Mouse (Mus musculus) hindbrain, embryonic 14.5 days (tissue): ENCODE data around the gene Mmp14. TPM values are rescaled to one million over a fixed set of nuclear protein-coding genes. Genes with fewer than 3 reads are reported as not detected.

ENCODE experiments used
- ATAC-seq: fragments of 200-750 bp; cut with Nextera tagmentation; 2 replicates; pipeline ENCODE4 v1.8.0; 2017; ENCODE audit warnings: moderate number of reproducible peaks, mild to moderate bottlenecking, moderate TSS enrichment, moderate library complexity; ENCODE audit not compliant: low FRiP score
- DNase-seq: peaks from one replicate; pipeline ENCODE4 v3.0.0-alpha.2; 2015; ENCODE audit warnings: low spot score
- H3K27ac ChIP-seq: fragments of 300-500 bp; sonication (generic); 2 replicates; pipeline ENCODE4 v1.5.1; 2014; ENCODE audit warnings: mild to moderate bottlenecking, moderate library complexity
- H3K27me3 ChIP-seq: fragments of 300-500 bp; sonication (generic); 2 replicates; pipeline ENCODE4 v1.6.1; 2014; ENCODE audit warnings: mild to moderate bottlenecking, low read length, mixed read lengths; ENCODE audit not compliant: control insufficient read depth, insufficient read depth
- H3K36me3 ChIP-seq: fragments of 300-500 bp; sonication (generic); replicated peaks from 2 replicates; pipeline ENCODE4 v1.6.1; 2014; ENCODE audit not compliant: control insufficient read depth, insufficient read depth
- H3K4me1 ChIP-seq: fragments of 300-500 bp; sonication (generic); replicated peaks from 2 replicates; pipeline ENCODE4 v1.6.1; 2014; ENCODE audit warnings: antibody characterized with exemption, low read length, mixed read lengths; ENCODE audit not compliant: control insufficient read depth, insufficient read depth
- H3K4me2 ChIP-seq: fragments of 300-500 bp; sonication (generic); replicated peaks from 2 replicates; pipeline ENCODE4 v1.6.1; 2014; ENCODE audit warnings: mild to moderate bottlenecking, moderate library complexity
- H3K4me3 ChIP-seq: fragments of 300-500 bp; sonication (generic); replicated peaks from 2 replicates; pipeline ENCODE4 v1.5.1; 2014; ENCODE audit warnings: mild to moderate bottlenecking, low read length
- H3K9ac ChIP-seq: fragments of 300-500 bp; sonication (generic); 2 replicates; pipeline ENCODE4 v1.6.1; 2014
- H3K9me3 ChIP-seq: fragments of 300-500 bp; sonication (generic); 2 replicates; pipeline ENCODE4 v1.6.1; 2016; ENCODE audit warnings: low read length; ENCODE audit not compliant: control insufficient read depth
- WGBS: fragments of 180-500 bp; shearing (Covaris S2); extraction: QIAGEN DNeasy Blood & Tissue Kit; methylation state at CpG from one replicate; pipeline ENCODE4 v1.1.7; 2014; 5-methylcytosine and 5-hydroxymethylcytosine counted together
- polyA plus RNA-seq: library from polyadenylated mRNA; unstranded; fragments of >200 nt; fragmentation: Nextera tagmentation; extraction: Ambion mirVana; gene quantifications from 2 replicates; pipeline ENCODE4 v1.2.1, GENCODE M21; 2014

The Mmp14 gene
- polyA plus RNA-seq, 1 experiment from 2014 or later = 43.6 TPM

DNA sequence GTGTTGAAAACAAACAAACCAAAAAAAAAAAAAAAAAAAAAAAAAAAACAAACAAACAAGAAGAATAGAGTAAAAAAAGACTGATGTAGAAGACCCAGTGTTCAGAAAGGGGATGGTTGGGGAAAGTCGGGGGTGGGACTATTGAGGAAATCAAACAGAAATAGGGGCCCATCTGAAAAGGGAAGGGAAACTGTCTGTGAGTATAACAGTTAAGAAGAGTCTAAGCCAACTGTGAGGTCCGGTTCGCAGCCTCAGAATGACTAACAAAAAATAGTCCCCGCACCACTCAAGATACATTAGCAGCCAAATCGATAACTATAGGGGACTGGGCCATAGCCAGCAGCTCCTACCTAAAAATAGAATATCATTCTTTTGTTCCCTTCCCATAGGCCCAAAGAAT, 61.8 kb downstream of the Mmp14 start:
- no peaks in the 10 kb centered on the region for H3K36me3 ChIP-seq
- no peaks in the 10 kb centered on the region for H3K27me3 ChIP-seq
- no peak overlapping the region for H3K9ac ChIP-seq
- H3K4me2 ChIP-seq = no peak overlapping the region
- WGBS = 97% methylated on average over 5 of the region's 5 CpGs
- no peaks in the 10 kb centered on the region for H3K4me1 ChIP-seq
- ATAC-seq = no peak
- no peak overlapping the region for H3K27ac ChIP-seq
- DNase-seq = no peak
- H3K9me3 ChIP-seq = no peaks in the 10 kb centered on the region
- H3K4me3 ChIP-seq = no peak overlapping the region

GRCm38 (mm10) chr14:54494234-54494633, 62.8 kb downstream of the Mmp14 start:
- no peak overlapping the region for H3K9ac ChIP-seq
- no peaks in the 10 kb centered on the region for H3K27me3 ChIP-seq
- DNase-seq (peak; percentile 72), ATAC-seq (no peak)
- H3K4me2 ChIP-seq = no peak overlapping the region
- WGBS = 0% methylated on average over 3 of the region's 3 CpGs
- H3K27ac ChIP-seq = no peak overlapping the region
- H3K4me1 ChIP-seq = no peaks in the 10 kb centered on the region
- H3K9me3 ChIP-seq = no peaks in the 10 kb centered on the region
- no peaks in the 10 kb centered on the region for H3K36me3 ChIP-seq
- H3K4me3 ChIP-seq = no peak overlapping the region

Other genes starting within 250 kb of the Mmp14 start
- gene Dad1, start 177.5 kb upstream of the Mmp14 start, polyA plus RNA-seq = 365 and 386 TPM in 2 replicates
- gene Abhd4, start 177.4 kb upstream of the Mmp14 start, polyA plus RNA-seq = 64.5 and 65.4 TPM in 2 replicates
- gene Olfr49, start 146.7 kb upstream of the Mmp14 start, polyA plus RNA-seq = not detected in 2 replicates
- gene Oxa1l, start 70.8 kb upstream of the Mmp14 start, polyA plus RNA-seq = 57.1 and 66.0 TPM in 2 replicates
- gene Slc7a7, start 13.8 kb upstream of the Mmp14 start, polyA plus RNA-seq = 4.5 and 6.2 TPM in 2 replicates
- 245 and 308 TPM in 2 replicates for gene Mrpl52, start 4.7 kb upstream of the Mmp14 start, polyA plus RNA-seq
- gene Lrp10, start 32.5 kb downstream of the Mmp14 start, polyA plus RNA-seq = 29.2 and 30.8 TPM in 2 replicates
- 32.5 and 41.1 TPM in 2 replicates for gene Rem2, start 44.5 kb downstream of the Mmp14 start, polyA plus RNA-seq
- 90.0 and 99.7 TPM in 2 replicates for gene Prmt5, start 85.9 kb downstream of the Mmp14 start, polyA plus RNA-seq
- gene Haus4, start 123.0 kb downstream of the Mmp14 start, polyA plus RNA-seq = 15.3 and 15.7 TPM in 2 replicates
- gene Ajuba, start 145.9 kb downstream of the Mmp14 start, polyA plus RNA-seq = 3.2 and 5.0 TPM in 2 replicates
- 3.1 and 3.7 TPM in 2 replicates for gene 4931414P19Rik, start 174.4 kb downstream of the Mmp14 start, polyA plus RNA-seq
- 422 and 425 TPM in 2 replicates for gene Psmb5, start 186.4 kb downstream of the Mmp14 start, polyA plus RNA-seq
- gene Psmb11, start 189.8 kb downstream of the Mmp14 start, polyA plus RNA-seq = 0.16 TPM in 1 of 2 replicates, not detected in the other
- not detected in 2 replicates for gene Gm17606, start 209.3 kb downstream of the Mmp14 start, polyA plus RNA-seq
- 10.5 and 12.2 TPM in 2 replicates for gene Cdh24, start 209.8 kb downstream of the Mmp14 start, polyA plus RNA-seq